10 mouse cellular contexts compared by ENCODE assay signal in the genomic region with DNA sequence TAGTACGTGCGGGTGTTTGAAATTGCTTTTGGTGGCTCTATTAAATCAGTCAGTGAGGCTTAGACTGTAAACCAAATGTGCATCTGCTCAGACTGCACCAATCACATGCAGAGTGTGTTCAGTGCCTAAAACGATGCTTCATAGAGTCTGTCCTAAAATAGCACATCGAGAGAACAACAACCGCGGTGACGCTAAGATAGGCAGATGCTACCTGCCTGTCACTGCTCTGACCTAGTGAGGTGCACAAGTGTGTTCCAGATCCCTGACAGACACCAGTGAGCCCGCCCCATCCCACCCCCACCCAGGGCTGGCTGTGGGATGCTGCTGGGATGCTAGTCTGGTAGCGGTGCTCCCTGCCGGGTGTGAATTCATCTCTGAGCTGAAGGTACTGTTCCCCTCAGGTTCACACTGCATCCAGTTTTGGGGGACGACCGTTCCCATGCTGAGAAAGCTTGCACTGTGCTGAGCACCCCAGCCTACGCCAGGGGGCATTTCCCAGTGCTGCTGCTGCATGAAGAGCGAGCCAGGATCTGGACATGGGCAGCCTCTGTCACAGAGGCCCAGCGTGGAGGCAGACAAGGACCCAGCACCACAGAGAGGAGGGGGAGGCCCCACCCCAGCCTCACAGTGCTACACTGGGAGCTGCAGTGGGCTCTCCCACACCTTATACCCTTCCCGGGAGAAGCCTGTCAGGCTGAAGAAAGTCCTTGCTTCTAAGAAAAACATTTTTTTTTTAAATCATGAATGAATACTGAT.
DNase-seq lines count a peak whose midpoint lies in the region; ATAC-seq and TF ChIP-seq lines count a peak whose summit lies in the region.
"Had no signal": no experiment of that assay in that cellular context is flagged by ENCODE, and none has a peak within 500 bp of the region (broad histone marks: within the 10 kb centered on the region; RNA-seq: fewer than 3 reads in every experiment).

No protein-coding gene starts in this region.

- no peak for DNase-seq in heart, adult 18-20 months
- DNase-seq in retina, adult 2 months (ENCODE audit: low read depth, low spot score), result peak; percentile 18
- no peak for DNase-seq in retina, embryonic 14.5 days (ENCODE audit: low spot score)
- DNase-seq in forebrain, postnatal 0 days, result peak; percentile 57
- no peak for DNase-seq in embryo, embryonic 10 days (ENCODE audit: low spot score)
- no peak for DNase-seq in liver, postnatal 0 days
- DNase-seq: heart, postnatal 36 days; thymus, adult 18-20 months had no signal

- ATAC-seq in heart, embryonic 12.5 days (ENCODE audit: insufficient number of reproducible peaks, low FRiP score), result peak; percentile 59; the same call in 1 of the 2 replicates
- ATAC-seq in forebrain, postnatal 0 days, result peak; percentile 87
- ATAC-seq in neural tube, embryonic 15.5 days (ENCODE audit: low FRiP score), result peak; percentile 62
- no peak for ATAC-seq in liver, postnatal 0 days

- H3K9ac ChIP-seq in heart, embryonic 12.5 days, result no peak overlapping the region
- H3K9ac ChIP-seq in forebrain, postnatal 0 days, result peak overlapping the region; percentile 28
- no peak overlapping the region for H3K9ac ChIP-seq in neural tube, embryonic 15.5 days (replicated peaks)
- no peak overlapping the region for H3K9ac ChIP-seq in liver, postnatal 0 days (replicated peaks)

- no peaks in the 10 kb centered on the region for H3K27me3 ChIP-seq in heart, embryonic 12.5 days (replicated peaks)
- no peaks in the 10 kb centered on the region for H3K27me3 ChIP-seq in forebrain, postnatal 0 days (ENCODE audit: insufficient read depth, low read length)
- H3K27me3 ChIP-seq in neural tube, embryonic 15.5 days (replicated peaks), result no peaks in the 10 kb centered on the region
- no peaks in the 10 kb centered on the region for H3K27me3 ChIP-seq in liver, postnatal 0 days (ENCODE audit: insufficient read depth, low read length)

- no peaks in the 10 kb centered on the region for H3K36me3 ChIP-seq in heart, embryonic 12.5 days
- H3K36me3 ChIP-seq in forebrain, postnatal 0 days (ENCODE audit: insufficient read depth), result no peaks in the 10 kb centered on the region; the same call in 1 of the 2 replicates
- H3K36me3 ChIP-seq in neural tube, embryonic 15.5 days, result no peaks in the 10 kb centered on the region
- no peaks in the 10 kb centered on the region for H3K36me3 ChIP-seq in liver, postnatal 0 days (replicated peaks; ENCODE audit: insufficient read depth, low read length)

- TF ChIP-seq EP300 in liver, postnatal 0 days (IDR thresholded peaks at IDR 0.05; ENCODE audit: low read depth), result no peak

- 45% methylated on average over 16 of the region's 16 CpGs for WGBS in heart, embryonic 12.5 days
- WGBS in forebrain, postnatal 0 days, result 53% methylated on average over 16 of the region's 16 CpGs
- 59% methylated on average over 16 of the region's 16 CpGs for WGBS in neural tube, embryonic 15.5 days
- WGBS in liver, postnatal 0 days (ENCODE audit: insufficient replicate concordance), result 83% methylated on average over 16 of the region's 16 CpGs

- H3K9me3 ChIP-seq in heart, embryonic 12.5 days (replicated peaks), result no peaks in the 10 kb centered on the region
- H3K9me3 ChIP-seq in forebrain, postnatal 0 days (ENCODE audit: low read length), result no peaks in the 10 kb centered on the region
- H3K9me3 ChIP-seq in neural tube, embryonic 15.5 days (replicated peaks), result no peaks in the 10 kb centered on the region
- H3K9me3 ChIP-seq in liver, postnatal 0 days (ENCODE audit: low read length), result no peaks in the 10 kb centered on the region

- TF ChIP-seq CTCF in forebrain, postnatal 0 days (IDR thresholded peaks at IDR 0.05; ENCODE audit: low read depth), result no peak
- TF ChIP-seq CTCF in liver, postnatal 0 days (IDR thresholded peaks at IDR 0.05; ENCODE audit: low read depth), result no peak

- H3K27ac ChIP-seq in heart, embryonic 12.5 days (ENCODE audit: poor library complexity, severe bottlenecking), result no peak overlapping the region; the same call in 1 of the 2 replicates
- H3K27ac ChIP-seq in forebrain, postnatal 0 days (ENCODE audit: low read depth, low read length), result peak overlapping the region; percentile 40
- H3K27ac ChIP-seq in neural tube, embryonic 15.5 days (replicated peaks), result peak overlapping the region; percentile 70
- H3K27ac ChIP-seq in liver, postnatal 0 days (ENCODE audit: low read depth), result no peak overlapping the region

- H3K4me3 ChIP-seq in heart, embryonic 12.5 days, result no peak overlapping the region
- no peak overlapping the region for H3K4me3 ChIP-seq in forebrain, postnatal 0 days (ENCODE audit: low read depth, low read length)
- no peak overlapping the region for H3K4me3 ChIP-seq in neural tube, embryonic 15.5 days (replicated peaks)
- no peak overlapping the region for H3K4me3 ChIP-seq in liver, postnatal 0 days (ENCODE audit: low read depth, low read length)

- 0 out of 2 replicates have a peak overlapping the region, but pooled peaks have one; percentile 9 for H3K4me2 ChIP-seq in heart, embryonic 12.5 days
- 0 out of 2 replicates have a peak overlapping the region, but pooled peaks have one; percentile 13 for H3K4me2 ChIP-seq in forebrain, postnatal 0 days (ENCODE audit: low read depth)
- no peak overlapping the region for H3K4me2 ChIP-seq in neural tube, embryonic 15.5 days
- no peak overlapping the region for H3K4me2 ChIP-seq in liver, postnatal 0 days (ENCODE audit: low read depth, low read length)

- peaks cover 20% of the 10 kb centered on the region for H3K4me1 ChIP-seq in heart, embryonic 12.5 days (replicated peaks)
- H3K4me1 ChIP-seq in forebrain, postnatal 0 days (ENCODE audit: insufficient read depth), result no peaks in the 10 kb centered on the region
- H3K4me1 ChIP-seq in neural tube, embryonic 15.5 days, result peaks cover 24% of the 10 kb centered on the region
- no peaks in the 10 kb centered on the region for H3K4me1 ChIP-seq in liver, postnatal 0 days (ENCODE audit: insufficient read depth)

Comparison
In these comparisons a context has a peak if more than half of its experiments do, and no peak if none do; other contexts are left out.
1. DNase-seq: peak in retina, adult 2 months (single experiment) and forebrain, postnatal 0 days (single experiment); none in heart, adult 18-20 months (0 of 2), retina, embryonic 14.5 days (single experiment), embryo, embryonic 10 days (single experiment) and liver, postnatal 0 days (single experiment).
2. H3K27ac ChIP-seq: peak in forebrain, postnatal 0 days (single experiment) and neural tube, embryonic 15.5 days (single experiment); none in heart, embryonic 12.5 days (single experiment) and liver, postnatal 0 days (single experiment).
3. H3K4me2 ChIP-seq: peak in heart, embryonic 12.5 days (single experiment) and forebrain, postnatal 0 days (single experiment); none in neural tube, embryonic 15.5 days (single experiment) and liver, postnatal 0 days (single experiment).